8 mouse cellular contexts compared by ENCODE assay signal in genomic region chr9:97017811-97018641, GRCm38 (mm10). TPM values are rescaled to one million over a fixed set of nuclear protein-coding genes. Genes with fewer than 3 reads are reported as not detected.
DNase-seq lines count a peak whose midpoint lies in the region; ATAC-seq lines count a peak whose summit lies in the region.

No protein-coding gene starts in this region.

- H3K36me3 ChIP-seq in hindbrain, embryonic 16.5 days (ENCODE audit: control insufficient read depth, insufficient read depth, low read length), result no peaks in the 10 kb centered on the region
- no peaks in the 10 kb centered on the region for H3K36me3 ChIP-seq in megakaryocyte, embryonic 14.5 days (replicated peaks; ENCODE audit: low read length)

- intact Hi-C loops in left cerebral cortex, postnatal 10 days (cut with DNase I), result loop anchor here (5.0 kb wide), 2 partner anchors 49 to 56 kb away; no protein-coding TSS in a partner anchor

- peak overlapping the region; percentile 75 for H3K4me3 ChIP-seq in hindbrain, embryonic 16.5 days (ENCODE audit: low read length)
- H3K4me3 ChIP-seq in megakaryocyte, embryonic 14.5 days (replicated peaks), result peak overlapping the region; percentile 89

- H3K9ac ChIP-seq in hindbrain, embryonic 16.5 days (ENCODE audit: low read depth, low read length), result peak overlapping the region; percentile 94

- peak overlapping the region; percentile 81 for H3K4me2 ChIP-seq in hindbrain, embryonic 16.5 days (ENCODE audit: low read length)

- ATAC-seq in common myeloid progenitor, adult 5-6 weeks (replicated peaks; ENCODE audit: low read depth, poor library complexity, severe bottlenecking), result peak; percentile 20
- peak; percentile 51 for ATAC-seq in hindbrain, embryonic 16.5 days
- ATAC-seq in activated CD4-positive, CD25-positive, alpha-beta regulatory T cell, adult 4 months, result no peak

- peak; percentile 76 for DNase-seq in adrenal gland, adult 2 months
- DNase-seq in gastrocnemius, postnatal 10 days, result peak; percentile 68
- DNase-seq in left cerebral cortex, postnatal 10 days (ENCODE audit: extremely low spot score in 1 of 2, low spot score in 2 of 2), result peak; percentile 62 to 83
- peak; percentile 23 to 43 for DNase-seq in right cerebral cortex, postnatal 36 days (ENCODE audit: low spot score in 2 of 2)

- H3K4me1 ChIP-seq in hindbrain, embryonic 16.5 days (ENCODE audit: control insufficient read depth, insufficient read depth, low read depth, low read length), result peaks cover 35% of the 10 kb centered on the region
- peaks cover 26% of the 10 kb centered on the region for H3K4me1 ChIP-seq in megakaryocyte, embryonic 14.5 days

- peak overlapping the region; percentile 94 for H3K27ac ChIP-seq in hindbrain, embryonic 16.5 days (ENCODE audit: low read depth, low read length)

- H3K9me3 ChIP-seq in hindbrain, embryonic 16.5 days (ENCODE audit: control insufficient read depth, low read length), result no peaks in the 10 kb centered on the region
- peaks cover 20% of the 10 kb centered on the region; the same call in 1 of the 2 replicates for H3K9me3 ChIP-seq in megakaryocyte, embryonic 14.5 days

- under 1% methylated on average over 61 of the region's 62 CpGs for WGBS in hindbrain, embryonic 16.5 days

- no peaks in the 10 kb centered on the region for H3K27me3 ChIP-seq in hindbrain, embryonic 16.5 days (replicated peaks; ENCODE audit: control insufficient read depth, insufficient read depth, low read length)
- peaks cover 83% of the 10 kb centered on the region for H3K27me3 ChIP-seq in megakaryocyte, embryonic 14.5 days (replicated peaks)

RNA-seq across cellular contexts. Expression of gene Spsb4, which starts 0.6 kb away (rescaled TPM):
- total RNA-seq in adrenal gland, adult 2 months (2021), result 1 to 10 TPM; 1.5 to 1.6 TPM
- polyA plus RNA-seq in adrenal gland, adult 2 months (2012; rRNA removed), result 1.6 and 2.0 TPM in 2 replicates
- 0.78 and 2.0 TPM in 2 replicates for total RNA-seq in common myeloid progenitor, adult 5-6 weeks (2017)
- 1 to 10 TPM; 5.6 to 7.8 TPM for total RNA-seq in gastrocnemius, postnatal 10 days (2021)
- 39.8 and 42.4 TPM in 2 replicates for polyA plus RNA-seq in hindbrain, embryonic 16.5 days (2015; fragmentation: Nextera tagmentation; extraction: Ambion mirVana)
- 10 to 100 TPM in 1 of 2 experiments, 1 to 10 TPM in 1; 8.7 to 11.6 TPM for total RNA-seq in left cerebral cortex, postnatal 10 days (2021)
- polyA plus RNA-seq in megakaryocyte, embryonic 14.5 days (2012; ENCODE audit: insufficient read depth, low replicate concordance), result not detected in 2 replicates
- polyA plus RNA-seq in activated CD4-positive, CD25-positive, alpha-beta regulatory T cell, adult 4 months (2017; shearing (Covaris generic)), result under 1 TPM in 1 of 2 experiments, not detected in 1; 0.22 TPM
